In genomic region chr7:81059388-81059787, GRCm38 (mm10) we compare ENCODE assay signal across 13 mouse cellular contexts. TPM values are rescaled to one million over a fixed set of nuclear protein-coding genes. Genes with fewer than 3 reads are reported as not detected.
DNase-seq lines count a peak whose midpoint lies in the region; ATAC-seq and TF ChIP-seq lines count a peak whose summit lies in the region.
"Had no signal": no experiment of that assay in that cellular context is flagged by ENCODE, and none has a peak within 500 bp of the region (broad histone marks: within the 10 kb centered on the region; RNA-seq: fewer than 3 reads in every experiment).

No protein-coding gene starts in this region.

- peaks cover 19% of the 10 kb centered on the region for H3K4me1 ChIP-seq in intestine, embryonic 15.5 days (replicated peaks)
- peaks cover 9% of the 10 kb centered on the region; the same call in 1 of the 2 replicates for H3K4me1 ChIP-seq in intestine, postnatal 0 days (replicated peaks; ENCODE audit: control insufficient read depth, insufficient read depth, low read length)

- H3K4me2 ChIP-seq in intestine, embryonic 15.5 days (replicated peaks), result no peak overlapping the region
- H3K4me2 ChIP-seq in intestine, postnatal 0 days (replicated peaks; ENCODE audit: low read depth), result no peak overlapping the region; the same call in 1 of the 2 replicates

- H3K27me3 ChIP-seq in intestine, embryonic 15.5 days (replicated peaks), result no peaks in the 10 kb centered on the region
- no peaks in the 10 kb centered on the region for H3K27me3 ChIP-seq in intestine, postnatal 0 days (replicated peaks; ENCODE audit: control insufficient read depth, insufficient read depth, low read length)

- DNase-seq in embryo, embryonic 9.5 days (ENCODE audit: extremely low spot score), result peak; percentile 25
- DNase-seq in embryo, embryonic 10 days (ENCODE audit: low spot score), result no peak
- peak; percentile 46 to 48 for DNase-seq in heart, adult 9 months (ENCODE audit: low spot score in 2 of 2)
- DNase-seq in heart, postnatal 4 days, result peak; percentile 53
- DNase-seq in kidney, adult 18-20 months, result no peak
- DNase-seq: right cerebral cortex, adult 18-20 months; thymus, adult 18-20 months had no signal

- no peak for TF ChIP-seq CTCF in intestine, postnatal 0 days (IDR thresholded peaks at IDR 0.05; ENCODE audit: low read depth)

- no peak overlapping the region for H3K4me3 ChIP-seq in intestine, embryonic 15.5 days (replicated peaks)
- no peak overlapping the region for H3K4me3 ChIP-seq in intestine, postnatal 0 days (ENCODE audit: low read depth, low read length)

- 45% methylated on average over 5 of the region's 5 CpGs for WGBS in intestine, embryonic 15.5 days
- WGBS in intestine, postnatal 0 days, result 48% methylated on average over 5 of the region's 5 CpGs

- H3K27ac ChIP-seq in intestine, embryonic 15.5 days, result peak overlapping the region; percentile 48; the same call in 1 of the 2 replicates
- H3K27ac ChIP-seq in intestine, postnatal 0 days (ENCODE audit: low read depth, low read length), result no peak overlapping the region
- H3K27ac ChIP-seq: liver, embryonic 14.5 days had no signal

- no peak overlapping the region for H3K9ac ChIP-seq in intestine, embryonic 15.5 days
- no peak overlapping the region; the same call in 1 of the 2 replicates for H3K9ac ChIP-seq in intestine, postnatal 0 days (ENCODE audit: low read depth, low read length)
- H3K9ac ChIP-seq: liver, embryonic 14.5 days had no signal

- no peaks in the 10 kb centered on the region for H3K36me3 ChIP-seq in intestine, embryonic 15.5 days
- no peaks in the 10 kb centered on the region for H3K36me3 ChIP-seq in intestine, postnatal 0 days (ENCODE audit: control insufficient read depth, insufficient read depth)

- no peak for ATAC-seq in intestine, embryonic 15.5 days
- no peak for ATAC-seq in intestine, postnatal 0 days
- no peak for ATAC-seq in frontal cortex, adult (ENCODE audit: low TSS enrichment)

- no peaks in the 10 kb centered on the region for H3K9me3 ChIP-seq in intestine, embryonic 15.5 days
- H3K9me3 ChIP-seq in intestine, postnatal 0 days (ENCODE audit: control insufficient read depth), result no peaks in the 10 kb centered on the region

RNA-seq across cellular contexts. Expression of gene Alpk3, which starts 2.0 kb away (rescaled TPM):
- 4.0 and 5.2 TPM in 2 replicates for polyA plus RNA-seq in intestine, embryonic 15.5 days (2015; fragmentation: Nextera tagmentation; extraction: Ambion mirVana)
- polyA plus RNA-seq in intestine, postnatal 0 days (2015; fragmentation: Nextera tagmentation; extraction: Ambion mirVana), result 0.86 and 1.0 TPM in 2 replicates
- 10 to 100 TPM; 95.9 to 96.8 TPM for total RNA-seq in heart, postnatal 4 days (2021)

RNA-seq across cellular contexts. Expression of gene Slc28a1, which starts 55.2 kb away (rescaled TPM):
- polyA plus RNA-seq in intestine, embryonic 15.5 days (2015; fragmentation: Nextera tagmentation; extraction: Ambion mirVana), result 5.1 and 6.9 TPM in 2 replicates
- polyA plus RNA-seq in intestine, postnatal 0 days (2015; fragmentation: Nextera tagmentation; extraction: Ambion mirVana), result 0.59 and 1.0 TPM in 2 replicates
- total RNA-seq in heart, postnatal 4 days (2021), result under 1 TPM in 1 of 2 experiments, not detected in 1; 0.33 TPM
- total RNA-seq: megakaryocyte progenitor cell, adult 5-6 weeks; neutrophil, adult 5-6 weeks had no signal

Comparison
In these comparisons a context has a peak if more than half of its experiments do, and no peak if none do; other contexts are left out.
1. DNase-seq: peak in embryo, embryonic 9.5 days (single experiment), heart, adult 9 months (2 of 2) and heart, postnatal 4 days (single experiment); none in embryo, embryonic 10 days (single experiment) and kidney, adult 18-20 months (single experiment).